Mouse (Mus musculus) thymus, postnatal 25 days (tissue): ENCODE results near the gene Myf5.

Experiments
- DNase-seq: peaks from one replicate; pipeline ENCODE4 v3.0.0; 2022

Gene Myf5

GRCm38 (mm10) chr10:107485870-107486269 lies at the start of gene Myf5:
Gene Myf5 (minus strand): TSS chr10:107486134.
- DNase-seq, result no peak

- DNase-seq, result no peak
These were observed 42.8 kb upstream of the Myf5 start for GRCm38 (mm10) chr10:107528758-107529157.

GRCm38 (mm10) chr10:107519216-107519615 lies 33.3 kb upstream of the Myf5 start:
- DNase-seq, result no peak

- DNase-seq, result no peak
These were observed 30.7 kb upstream of the Myf5 start for GRCm38 (mm10) chr10:107516641-107517040.

GRCm38 (mm10) chr10:107514735-107515134 lies 28.8 kb upstream of the Myf5 start:
- DNase-seq, result no peak

- no peak for DNase-seq
These were observed 20.5 kb upstream of the Myf5 start for GRCm38 (mm10) chr10:107506397-107506796.

- DNase-seq, result no peak
These were observed 17.5 kb upstream of the Myf5 start for GRCm38 (mm10) chr10:107503430-107503829.

GRCm38 (mm10) chr10:107502193-107502592 lies 16.3 kb upstream of the Myf5 start:
- DNase-seq, result no peak

GRCm38 (mm10) chr10:107499656-107500055 lies 13.7 kb upstream of the Myf5 start:
- DNase-seq, result no peak

GRCm38 (mm10) chr10:107496402-107496801 lies 10.5 kb upstream of the Myf5 start:
- no peak for DNase-seq

GRCm38 (mm10) chr10:107494568-107494967 lies 8.6 kb upstream of the Myf5 start, which contains the start of gene Myf6:
Gene Myf6 (minus strand): TSS chr10:107494737.
- no peak for DNase-seq

GRCm38 (mm10) chr10:107493580-107494474 lies 7.9 kb upstream of the Myf5 start:
- no peak for DNase-seq

- DNase-seq, result no peak
These were observed 7.1 kb upstream of the Myf5 start for GRCm38 (mm10) chr10:107492867-107493579.

- no peak for DNase-seq
These were observed 2.9 kb upstream of the Myf5 start for GRCm38 (mm10) chr10:107488654-107489315.

GRCm38 (mm10) chr10:107486770-107487169 lies 836 bp upstream of the Myf5 start:
- DNase-seq, result no peak

- DNase-seq, result no peak
These were observed 1.9 kb downstream of the Myf5 start for GRCm38 (mm10) chr10:107484050-107484449.

GRCm38 (mm10) chr10:107473497-107473896 lies 12.4 kb downstream of the Myf5 start:
- no peak for DNase-seq

GRCm38 (mm10) chr10:107471712-107472111 lies 14.2 kb downstream of the Myf5 start:
- no peak for DNase-seq

- no peak for DNase-seq
These were observed 18.1 kb downstream of the Myf5 start for GRCm38 (mm10) chr10:107467819-107468218.

GRCm38 (mm10) chr10:107449496-107450330 lies 36.2 kb downstream of the Myf5 start:
- DNase-seq, result no peak

- DNase-seq, result peak; percentile 1
These were observed 43.2 kb downstream of the Myf5 start for GRCm38 (mm10) chr10:107442781-107443180.

GRCm38 (mm10) chr10:107436967-107437366 lies 49.0 kb downstream of the Myf5 start:
- no peak for DNase-seq
